In the genomic region with DNA sequence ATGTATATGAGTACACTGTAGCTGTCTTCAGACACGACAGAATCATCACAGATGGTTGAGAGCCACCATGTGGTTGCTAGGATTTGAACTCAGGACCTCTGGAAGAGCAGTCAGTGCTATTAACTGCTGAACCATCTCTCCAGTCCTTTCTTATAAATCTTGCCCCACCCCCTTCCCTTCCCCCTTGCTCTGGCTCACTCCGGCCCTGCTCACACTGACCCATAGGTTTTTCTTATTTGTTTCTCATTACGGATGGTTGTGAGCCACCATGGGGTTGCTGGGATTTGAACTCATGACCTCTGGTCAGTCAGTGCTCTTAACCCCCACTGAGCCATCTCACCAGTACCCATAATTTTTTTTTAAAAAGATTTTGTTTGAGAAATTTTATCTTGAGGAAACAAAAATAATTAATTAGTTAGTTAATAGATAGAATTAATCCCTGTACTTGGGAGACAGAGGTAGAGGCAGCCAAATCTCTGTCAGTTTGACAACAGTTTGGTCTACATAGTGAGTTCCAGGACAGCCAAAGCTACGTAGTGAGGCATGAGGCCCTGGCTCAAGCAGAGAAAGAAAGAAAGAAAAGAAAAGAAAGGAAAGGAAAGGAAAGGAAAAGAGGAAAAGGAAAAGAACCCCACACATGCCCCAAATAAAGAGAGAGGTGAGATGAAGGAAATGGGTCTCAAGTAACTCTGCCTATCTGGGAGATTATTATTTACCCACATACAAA, we compare ENCODE assay signal across 8 mouse cellular contexts. TPM values are rescaled to one million over a fixed set of nuclear protein-coding genes. Genes with fewer than 3 reads are reported as not detected.
A peak's percentile ranks its signal among the peaks of the same experiment; 100 is the strongest.
DNase-seq lines count a peak whose midpoint lies in the region; ATAC-seq and TF ChIP-seq lines count a peak whose summit lies in the region.

No protein-coding gene starts in this region.

- TF ChIP-seq CTCF in midbrain, postnatal 0 days (IDR thresholded peaks at IDR 0.05), result no peak

- no peak overlapping the region for H3K4me3 ChIP-seq in heart, embryonic 15.5 days
- no peak overlapping the region for H3K4me3 ChIP-seq in embryonic facial prominence, embryonic 14.5 days (ENCODE audit: low read depth, low read length)
- H3K4me3 ChIP-seq in hindbrain, embryonic 15.5 days, result no peak overlapping the region
- H3K4me3 ChIP-seq in midbrain, postnatal 0 days (ENCODE audit: low read depth, low read length), result no peak overlapping the region

- no peak for DNase-seq in heart, postnatal 4 days
- DNase-seq in embryonic facial prominence, embryonic 14.5 days (ENCODE audit: low spot score), result no peak
- peak; percentile 55 for DNase-seq in midbrain, postnatal 0 days (ENCODE audit: low spot score)
- DNase-seq in c-Kit-positive CD71-positive TER-119-positive erythroid progenitor cells, embryonic 14.5 days (ENCODE audit: low spot score), result no peak
- no peak for DNase-seq in ovary, adult 18-20 months (ENCODE audit: low spot score)
- no peak for DNase-seq in urinary bladder, postnatal 14 days (ENCODE audit: low spot score)

- WGBS in heart, embryonic 15.5 days, result 63% methylated on average over 4 of the region's 4 CpGs
- 40% methylated on average over 4 of the region's 4 CpGs for WGBS in embryonic facial prominence, embryonic 14.5 days
- WGBS in hindbrain, embryonic 15.5 days, result 28% methylated on average over 4 of the region's 4 CpGs
- 34% methylated on average over 4 of the region's 4 CpGs for WGBS in midbrain, postnatal 0 days

- peaks cover 54% of the 10 kb centered on the region for H3K4me1 ChIP-seq in heart, embryonic 15.5 days (replicated peaks)
- H3K4me1 ChIP-seq in embryonic facial prominence, embryonic 14.5 days (ENCODE audit: control insufficient read depth, insufficient read depth, low read length), result peaks cover 49% of the 10 kb centered on the region
- peaks cover 43% of the 10 kb centered on the region for H3K4me1 ChIP-seq in hindbrain, embryonic 15.5 days (replicated peaks)
- peaks cover 6% of the 10 kb centered on the region; the same call in 1 of the 2 replicates for H3K4me1 ChIP-seq in midbrain, postnatal 0 days (ENCODE audit: insufficient read depth, low read length)

- H3K9ac ChIP-seq in heart, embryonic 15.5 days, result no peak overlapping the region
- H3K9ac ChIP-seq in embryonic facial prominence, embryonic 14.5 days (ENCODE audit: low read depth, low read length), result no peak overlapping the region
- no peak overlapping the region for H3K9ac ChIP-seq in hindbrain, embryonic 15.5 days
- no peak overlapping the region for H3K9ac ChIP-seq in midbrain, postnatal 0 days (replicated peaks; ENCODE audit: low read length, poor library complexity, severe bottlenecking)

- H3K27me3 ChIP-seq in heart, embryonic 15.5 days, result no peaks in the 10 kb centered on the region; the same call in 1 of the 2 replicates
- no peaks in the 10 kb centered on the region for H3K27me3 ChIP-seq in embryonic facial prominence, embryonic 14.5 days (replicated peaks; ENCODE audit: control insufficient read depth, insufficient read depth, low read length)
- H3K27me3 ChIP-seq in hindbrain, embryonic 15.5 days, result no peaks in the 10 kb centered on the region
- no peaks in the 10 kb centered on the region for H3K27me3 ChIP-seq in midbrain, postnatal 0 days (ENCODE audit: insufficient read depth, low read length)

- 0 out of 2 replicates have a peak overlapping the region, but pooled peaks have one; percentile 20 for H3K4me2 ChIP-seq in heart, embryonic 15.5 days
- H3K4me2 ChIP-seq in embryonic facial prominence, embryonic 14.5 days (ENCODE audit: low read depth, low read length), result peak overlapping the region; percentile 28
- H3K4me2 ChIP-seq in hindbrain, embryonic 15.5 days, result peak overlapping the region; percentile 33
- 0 out of 2 replicates have a peak overlapping the region, but pooled peaks have one; percentile 9 for H3K4me2 ChIP-seq in midbrain, postnatal 0 days (ENCODE audit: low read depth, low read length, poor library complexity, severe bottlenecking)

- no peaks in the 10 kb centered on the region for H3K36me3 ChIP-seq in heart, embryonic 15.5 days
- H3K36me3 ChIP-seq in embryonic facial prominence, embryonic 14.5 days (ENCODE audit: control insufficient read depth, insufficient read depth, low read length), result no peaks in the 10 kb centered on the region
- H3K36me3 ChIP-seq in hindbrain, embryonic 15.5 days, result no peaks in the 10 kb centered on the region
- H3K36me3 ChIP-seq in midbrain, postnatal 0 days (ENCODE audit: insufficient read depth, low read length), result no peaks in the 10 kb centered on the region

- no peaks in the 10 kb centered on the region for H3K9me3 ChIP-seq in heart, embryonic 15.5 days (replicated peaks)
- H3K9me3 ChIP-seq in embryonic facial prominence, embryonic 14.5 days (ENCODE audit: control insufficient read depth, low read length), result no peaks in the 10 kb centered on the region
- H3K9me3 ChIP-seq in hindbrain, embryonic 15.5 days, result no peaks in the 10 kb centered on the region
- no peaks in the 10 kb centered on the region for H3K9me3 ChIP-seq in midbrain, postnatal 0 days (ENCODE audit: low read length)

- ATAC-seq in heart, embryonic 15.5 days (replicated peaks; ENCODE audit: insufficient number of reproducible peaks, insufficient read depth, low FRiP score, low read depth), result no peak
- no peak for ATAC-seq in embryonic facial prominence, embryonic 14.5 days (ENCODE audit: low read depth)
- no peak for ATAC-seq in hindbrain, embryonic 15.5 days (ENCODE audit: low FRiP score, low read depth)
- no peak for ATAC-seq in midbrain, postnatal 0 days (ENCODE audit: low FRiP score)

- H3K27ac ChIP-seq in heart, embryonic 15.5 days, result peak overlapping the region; percentile 60
- peak overlapping the region; percentile 86 for H3K27ac ChIP-seq in embryonic facial prominence, embryonic 14.5 days (replicated peaks; ENCODE audit: low read depth, low read length)
- H3K27ac ChIP-seq in hindbrain, embryonic 15.5 days (replicated peaks), result peak overlapping the region; percentile 75
- peak overlapping the region; percentile 43; the same call in 1 of the 2 replicates for H3K27ac ChIP-seq in midbrain, postnatal 0 days (ENCODE audit: low read depth, low read length)

RNA-seq across cellular contexts. Expression of a gene that starts 30.7 kb away (rescaled TPM):
- 6.7 and 10.9 TPM in 2 replicates for polyA plus RNA-seq in heart, embryonic 15.5 days (2015; fragmentation: Nextera tagmentation; extraction: Ambion mirVana)
- total RNA-seq in heart, postnatal 4 days (2021), result 1 to 10 TPM; 5.5 TPM
- polyA plus RNA-seq in embryonic facial prominence, embryonic 14.5 days (2014; fragmentation: Nextera tagmentation; extraction: Ambion mirVana), result 6.8 and 8.3 TPM in 2 replicates
- polyA plus RNA-seq in hindbrain, embryonic 15.5 days (2015; fragmentation: Nextera tagmentation; extraction: Ambion mirVana), result 7.8 and 9.2 TPM in 2 replicates
- 7.3 and 8.5 TPM in 2 replicates for total RNA-seq in midbrain, postnatal 0 days (2014; rRNA removed)
- 4.4 and 4.9 TPM in 2 replicates for polyA plus RNA-seq in midbrain, postnatal 0 days (2015; fragmentation: Nextera tagmentation; extraction: Ambion mirVana)

RNA-seq across cellular contexts. Expression of a gene that starts 46.9 kb away (rescaled TPM):
- 21.9 and 26.8 TPM in 2 replicates for polyA plus RNA-seq in heart, embryonic 15.5 days (2015; fragmentation: Nextera tagmentation; extraction: Ambion mirVana)
- total RNA-seq in heart, postnatal 4 days (2021), result 10 to 100 TPM; 25.0 to 26.2 TPM
- polyA plus RNA-seq in embryonic facial prominence, embryonic 14.5 days (2014; fragmentation: Nextera tagmentation; extraction: Ambion mirVana), result 31.0 and 34.7 TPM in 2 replicates
- 59.4 and 63.7 TPM in 2 replicates for polyA plus RNA-seq in hindbrain, embryonic 15.5 days (2015; fragmentation: Nextera tagmentation; extraction: Ambion mirVana)
- total RNA-seq in midbrain, postnatal 0 days (2014; rRNA removed), result 62.0 and 72.2 TPM in 2 replicates
- 55.0 and 61.8 TPM in 2 replicates for polyA plus RNA-seq in midbrain, postnatal 0 days (2015; fragmentation: Nextera tagmentation; extraction: Ambion mirVana)
